Mouse (Mus musculus) intestine, postnatal 0 days (tissue): ENCODE results near the gene Cox8a. TPM values are rescaled to one million over a fixed set of nuclear protein-coding genes. Genes with fewer than 3 reads are reported as not detected.
A peak's percentile ranks its signal among the peaks of the same experiment; 100 is the strongest.

Experiments
- ATAC-seq: fragments of 200-750 bp; cut with Nextera tagmentation; 2 replicates; pipeline ENCODE4 v1.8.0; 2017; ENCODE audit warnings: mild to moderate bottlenecking, moderate TSS enrichment, moderate library complexity
- H3K27ac ChIP-seq: fragments of 300-500 bp; sonication (generic); 2 replicates; pipeline ENCODE4 v1.5.1; 2014; ENCODE audit warnings: mild to moderate bottlenecking, low read depth, low read length, moderate library complexity
- H3K27me3 ChIP-seq: fragments of 300-500 bp; sonication (generic); replicated peaks from 2 replicates; pipeline ENCODE4 v1.6.1; 2014; ENCODE audit warnings: low read length, mixed read lengths; ENCODE audit not compliant: control insufficient read depth, insufficient read depth
- H3K36me3 ChIP-seq: fragments of 300-500 bp; sonication (generic); 2 replicates; pipeline ENCODE4 v1.6.1; 2014; ENCODE audit warnings: mild to moderate bottlenecking, moderate library complexity; ENCODE audit not compliant: control insufficient read depth, insufficient read depth
- H3K4me1 ChIP-seq: fragments of 300-500 bp; sonication (generic); replicated peaks from 2 replicates; pipeline ENCODE4 v1.6.1; 2014; ENCODE audit warnings: antibody characterized with exemption, low read length, mixed read lengths; ENCODE audit not compliant: control insufficient read depth, insufficient read depth
- H3K4me2 ChIP-seq: fragments of 300-500 bp; sonication (generic); replicated peaks from 2 replicates; pipeline ENCODE4 v1.6.1; 2014; ENCODE audit warnings: low read depth, mild to moderate bottlenecking, moderate library complexity
- H3K4me3 ChIP-seq: fragments of 300-500 bp; sonication (generic); 2 replicates; pipeline ENCODE4 v1.5.1; 2014; ENCODE audit warnings: low read depth, low read length
- H3K9ac ChIP-seq: fragments of 300-500 bp; sonication (generic); 2 replicates; pipeline ENCODE4 v1.6.1; 2014; ENCODE audit warnings: mild to moderate bottlenecking, low read depth, low read length
- H3K9me3 ChIP-seq: fragments of 300-500 bp; sonication (generic); 2 replicates; pipeline ENCODE4 v1.6.1; 2016; ENCODE audit warnings: mixed run types; ENCODE audit not compliant: control insufficient read depth
- CTCF ChIP-seq: sonication (generic); IDR thresholded peaks from 2 replicates; pipeline ENCODE4 v1.5.1; 2016; ENCODE audit warnings: low read depth, mild to moderate bottlenecking, control low read depth, antibody characterized with exemption, moderate library complexity
- WGBS: fragments of 180-500 bp; shearing (Covaris S2); extraction: QIAGEN DNeasy Blood & Tissue Kit; methylation state at CpG from one replicate; pipeline ENCODE4 v1.1.7; 2014; 5-methylcytosine and 5-hydroxymethylcytosine counted together
- polyA plus RNA-seq: library from polyadenylated mRNA; unstranded; fragments of >200 nt; fragmentation: Nextera tagmentation; extraction: Ambion mirVana; gene quantifications from 2 replicates; pipeline ENCODE4 v1.2.1, GENCODE M21; 2015

The Cox8a gene
- polyA plus RNA-seq, 1 experiment from 2014 or later, result 2,194 TPM

DNA sequence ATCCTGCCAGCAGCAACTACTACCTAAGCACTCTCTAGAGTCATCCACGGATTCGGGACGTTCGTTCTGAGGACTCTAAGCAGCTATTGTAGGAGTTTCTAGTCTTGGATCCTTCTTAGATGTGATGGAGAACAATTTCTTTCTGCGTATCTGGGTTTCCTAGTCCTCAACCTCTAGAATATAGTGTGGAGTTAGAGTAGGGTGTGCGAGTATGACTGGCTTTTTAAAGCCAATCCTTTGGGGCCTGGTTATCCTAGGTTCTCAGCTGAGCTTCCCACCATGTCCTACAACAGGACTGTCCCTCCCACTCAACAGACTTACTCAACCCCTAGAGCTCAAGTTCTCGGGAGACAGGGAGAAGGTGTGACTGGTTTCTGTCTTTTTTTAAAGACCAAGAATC, 12.1 kb downstream of the Cox8a start:
- peaks cover 25% of the 10 kb centered on the region; the same call in 1 of the 2 replicates for H3K36me3 ChIP-seq
- WGBS, result 22% methylated on average over 7 of the region's 7 CpGs

DNA sequence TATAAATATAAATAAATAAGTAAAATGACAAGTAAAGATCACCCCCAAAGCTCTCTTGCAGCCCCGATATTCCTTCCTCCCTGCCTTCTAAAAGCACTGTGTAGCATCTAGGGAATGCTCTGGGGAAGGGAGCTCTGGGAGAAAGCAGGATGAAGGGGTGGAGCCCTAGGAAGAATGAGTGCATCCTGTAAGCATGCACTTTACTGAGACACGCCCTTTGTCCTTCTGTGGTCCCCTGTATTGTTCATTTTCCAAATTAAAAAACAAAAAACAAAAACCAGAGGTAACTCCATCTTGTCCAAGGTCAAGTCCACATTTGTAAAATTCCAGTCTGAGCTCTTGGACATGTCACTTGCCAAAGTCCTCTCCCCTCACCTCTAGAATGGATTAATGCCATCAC, 12.5 kb downstream of the Cox8a start:
- Histone ChIP-seq H3K27me3 (no peaks in the 10 kb centered on the region), H3K4me2 (peak overlapping the region; percentile 74), H3K9ac (no peak overlapping the region), H3K36me3 (peaks cover 30% of the 10 kb centered on the region), H3K4me1 (0 out of 2 replicates have a peak, but pooled peaks cover 4% of the 10 kb centered on the region), H3K9me3 (no peaks in the 10 kb centered on the region), H3K27ac (no peak overlapping the region), H3K4me3 (peak overlapping the region; percentile 72)
- 57% methylated on average over 2 of the region's 2 CpGs for WGBS
- no peak for ATAC-seq
- TF ChIP-seq CTCF, result no peak

More for the DNA sequence above, 12.1 kb downstream of the Cox8a start:
- 0 out of 2 replicates have a peak, but pooled peaks cover 4% of the 10 kb centered on the region for H3K4me1 ChIP-seq
- no peak for TF ChIP-seq CTCF
- peak overlapping the region; percentile 72 for H3K4me3 ChIP-seq
- H3K9me3 ChIP-seq, result no peaks in the 10 kb centered on the region
- peak overlapping the region; percentile 74 for H3K9ac ChIP-seq
- ATAC-seq, result no peak
- no peaks in the 10 kb centered on the region for H3K27me3 ChIP-seq
- H3K27ac ChIP-seq, result peak overlapping the region; percentile 95
- peak overlapping the region; percentile 74 for H3K4me2 ChIP-seq

DNA sequence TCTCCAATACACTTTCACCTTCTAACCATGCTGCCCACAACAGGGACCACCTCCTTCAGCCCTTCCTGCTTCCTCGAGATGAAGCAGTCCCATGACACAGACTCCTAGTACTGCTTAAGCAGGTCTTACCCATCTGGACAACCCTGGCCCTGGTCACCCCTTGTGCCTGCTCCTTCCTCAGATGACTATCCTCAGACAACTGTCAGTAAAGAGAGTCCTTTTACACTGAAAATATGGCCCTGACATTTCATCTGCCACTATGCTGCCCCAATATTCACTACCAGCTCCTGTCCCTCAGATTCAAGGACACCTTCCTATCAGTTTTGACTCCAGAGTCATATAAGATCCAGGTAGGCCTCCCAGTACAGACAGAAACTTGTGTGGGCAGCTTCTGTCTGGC, 17.0 kb downstream of the Cox8a start:
- peaks cover 58% of the 10 kb centered on the region for H3K36me3 ChIP-seq
- no peaks in the 10 kb centered on the region for H3K9me3 ChIP-seq
- ATAC-seq, result no peak
- H3K27me3 ChIP-seq, result no peaks in the 10 kb centered on the region
- no peak overlapping the region for H3K4me2 ChIP-seq
- TF ChIP-seq CTCF, result no peak
- H3K9ac ChIP-seq, result no peak overlapping the region
- H3K27ac ChIP-seq, result no peak overlapping the region
- 25% methylated on average over 1 of the region's 1 CpGs for WGBS
- no peak overlapping the region for H3K4me3 ChIP-seq
- no peaks in the 10 kb centered on the region for H3K4me1 ChIP-seq

DNA sequence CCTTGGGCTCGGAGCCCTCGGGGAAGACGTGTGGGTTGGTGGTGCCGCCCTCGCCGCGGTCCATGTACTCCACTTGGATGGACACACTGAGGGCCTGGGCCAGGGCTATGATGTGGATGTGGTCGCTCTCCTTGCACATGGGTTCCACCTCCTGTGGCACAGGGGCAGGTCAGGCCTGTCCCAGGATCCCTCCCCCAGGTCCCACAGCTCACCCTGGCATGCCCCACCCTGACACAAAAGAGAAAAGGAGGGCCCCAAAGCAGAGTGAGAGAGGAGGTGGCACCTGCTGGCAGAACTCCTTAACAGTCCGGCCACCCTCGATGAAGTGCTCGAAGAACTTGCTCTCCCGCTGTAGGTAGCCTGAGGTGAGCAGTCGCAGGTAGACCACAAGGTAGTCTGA, 18.3 kb downstream of the Cox8a start:
- Histone ChIP-seq H3K4me3 (no peak overlapping the region), H3K4me1 (no peaks in the 10 kb centered on the region), H3K9ac (no peak overlapping the region), H3K4me2 (no peak overlapping the region), H3K36me3 (peaks cover 57% of the 10 kb centered on the region), H3K27ac (no peak overlapping the region), H3K27me3 (no peaks in the 10 kb centered on the region), H3K9me3 (no peaks in the 10 kb centered on the region)
- WGBS, result 90% methylated on average over 13 of the region's 13 CpGs
- ATAC-seq, result no peak
- TF ChIP-seq CTCF, result no peak

DNA sequence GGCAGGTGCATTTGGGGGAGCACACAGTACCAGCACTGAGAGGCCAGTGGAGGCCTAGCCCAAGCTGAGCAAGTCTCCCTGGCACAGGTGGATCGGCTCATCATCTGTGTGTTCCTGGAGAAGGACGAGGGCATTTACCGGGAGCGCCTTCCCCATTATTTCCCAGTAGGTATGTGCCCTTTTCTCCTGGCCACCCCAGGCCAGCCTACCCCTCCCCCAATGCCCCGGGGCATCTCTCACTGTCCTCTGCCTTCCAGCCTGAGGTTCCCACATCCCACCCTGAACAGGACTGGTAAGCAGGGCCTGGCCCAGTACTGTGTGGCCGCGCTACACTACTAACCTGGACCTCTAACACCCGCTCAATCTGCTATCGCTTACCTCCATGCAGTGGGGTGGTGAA, 20.0 kb downstream of the Cox8a start:
- Histone ChIP-seq H3K4me2 (no peak overlapping the region), H3K36me3 (peaks cover 48% of the 10 kb centered on the region), H3K9me3 (no peaks in the 10 kb centered on the region), H3K27ac (no peak overlapping the region), H3K27me3 (no peaks in the 10 kb centered on the region), H3K4me1 (0 out of 2 replicates have a peak, but pooled peaks cover under 1% of the 10 kb centered on the region), H3K4me3 (no peak overlapping the region), H3K9ac (no peak overlapping the region)
- WGBS, result 84% methylated on average over 9 of the region's 9 CpGs
- no peak for TF ChIP-seq CTCF
- ATAC-seq, result no peak

DNA sequence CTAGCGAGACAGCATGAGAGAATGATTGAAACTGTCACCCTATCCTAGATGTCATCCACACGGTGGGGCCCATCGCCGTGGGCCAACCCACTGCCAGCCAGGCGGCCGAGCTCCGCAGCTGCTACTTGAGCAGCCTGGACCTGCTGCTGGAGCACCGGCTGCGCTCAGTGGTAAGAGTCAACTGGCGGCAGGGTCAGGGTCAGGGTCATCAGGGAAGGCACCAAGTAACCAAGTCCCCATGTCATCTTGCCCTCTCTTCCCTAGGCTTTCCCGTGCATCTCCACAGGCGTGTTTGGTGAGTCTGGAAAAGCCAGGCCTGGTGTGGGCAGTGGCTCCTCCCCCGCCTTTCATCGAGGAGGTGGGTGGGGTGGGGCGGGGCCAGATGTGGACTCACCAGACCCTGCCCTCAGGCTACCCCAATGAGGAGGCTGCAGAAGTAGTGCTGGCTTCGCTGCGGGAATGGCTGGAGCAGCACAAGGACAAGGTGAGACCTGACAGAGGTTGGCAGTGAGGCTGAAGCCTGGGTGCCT, 20.6 kb downstream of the Cox8a start:
- H3K27me3 ChIP-seq, result no peaks in the 10 kb centered on the region
- no peak overlapping the region for H3K9ac ChIP-seq
- H3K4me3 ChIP-seq, result no peak overlapping the region
- no peaks in the 10 kb centered on the region for H3K9me3 ChIP-seq
- H3K27ac ChIP-seq, result no peak overlapping the region
- H3K4me1 ChIP-seq, result 0 out of 2 replicates have a peak, but pooled peaks cover 3% of the 10 kb centered on the region
- WGBS, result 28% methylated on average over 17 of the region's 17 CpGs
- ATAC-seq, result peak; percentile 28; the same call in 1 of the 2 replicates
- peaks cover 45% of the 10 kb centered on the region for H3K36me3 ChIP-seq
- no peak overlapping the region for H3K4me2 ChIP-seq
- no peak for TF ChIP-seq CTCF
